Mouse (Mus musculus): Measurements from ENCODE around the gene Platr25. TPM values are rescaled to one million over a fixed set of nuclear protein-coding genes. Genes with fewer than 3 reads are reported as not detected.

Gene Platr25
- 2.9 TPM for polyA plus RNA-seq (2014; fragmentation: Illumina TruSeq; extraction: RNeasy Lipid Tissue Mini Kit (QIAGEN cat#74804); ENCODE audit: low read depth, low replicate concordance)

GRCm38 (mm10) chr13:62760432-62761415 lies at the start of gene Platr25:
TSS of gene Platr25 (minus strand) at chr13:62760709.

DNA sequence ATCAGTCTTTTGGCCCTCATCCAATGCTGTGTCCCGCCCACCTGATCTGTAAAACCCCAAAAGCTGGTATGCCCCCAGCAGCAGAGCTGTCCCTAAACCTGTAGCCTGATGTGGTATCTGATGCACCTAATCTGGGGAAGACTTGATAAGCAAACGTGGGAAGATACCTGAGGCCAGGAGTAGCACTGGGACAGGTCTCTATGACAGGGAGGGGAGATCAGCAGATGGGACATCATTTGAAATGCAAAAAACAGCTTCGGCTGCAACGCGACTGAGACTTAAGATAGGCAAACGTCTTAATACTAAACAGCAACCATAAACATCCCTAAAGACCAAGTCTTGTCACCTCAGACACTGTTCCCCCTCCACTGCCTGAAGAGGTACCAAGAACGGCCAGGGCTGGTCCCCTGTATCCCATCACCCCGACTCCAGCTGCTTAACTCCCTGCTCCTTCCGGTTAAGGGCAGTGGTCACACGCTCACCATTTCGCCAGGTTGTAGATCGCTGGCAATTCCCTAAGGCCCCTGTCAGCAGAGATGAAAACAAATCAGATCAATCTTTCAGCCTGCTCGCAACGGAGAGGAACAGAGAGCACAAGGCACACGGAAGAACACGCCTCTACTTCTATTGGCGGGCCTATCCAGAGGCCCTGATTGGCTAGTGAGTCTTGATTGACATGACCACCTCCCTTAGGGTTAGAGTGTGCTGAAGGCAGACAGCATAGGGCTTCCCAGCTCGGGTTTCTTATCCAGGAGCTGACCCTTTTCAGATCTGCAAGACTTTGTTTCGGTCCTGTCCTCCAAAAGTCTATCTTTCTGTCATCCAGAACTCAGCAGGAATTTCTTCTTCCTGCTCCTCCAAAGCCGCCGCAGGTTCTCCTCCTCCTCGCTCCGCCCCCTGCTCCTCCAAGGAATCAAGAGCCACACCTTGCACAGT lies 25.0 kb upstream of the Platr25 start, which contains the start of gene Gm5141:
TSS of gene Gm5141 (minus strand) at position 610 of the 936 bp plus-strand sequence.

GRCm38 (mm10) chr13:62623577-62624276 lies 136.8 kb downstream of the Platr25 start, which contains the start of gene 6720489N17Rik:
TSS of gene 6720489N17Rik (minus strand) at chr13:62624182.

Other genes with a start within 250 kb of the Platr25 start
- 7.9 TPM for gene Zfp935, start 202.2 kb downstream of the Platr25 start, polyA plus RNA-seq (2014; fragmentation: Illumina TruSeq; extraction: RNeasy Lipid Tissue Mini Kit (QIAGEN cat#74804); ENCODE audit: low read depth, low replicate concordance)
- 2.1 TPM for gene Zfp934, start 189.5 kb downstream of the Platr25 start, polyA plus RNA-seq (2014; fragmentation: Illumina TruSeq; extraction: RNeasy Lipid Tissue Mini Kit (QIAGEN cat#74804); ENCODE audit: low read depth, low replicate concordance)
- gene 6720489N17Rik, start 136.5 kb downstream of the Platr25 start, polyA plus RNA-seq (2014; fragmentation: Illumina TruSeq; extraction: RNeasy Lipid Tissue Mini Kit (QIAGEN cat#74804); ENCODE audit: low read depth, low replicate concordance): 0.82 TPM
- 0.87 TPM for gene Gm5141, start 25.1 kb upstream of the Platr25 start, polyA plus RNA-seq (2014; fragmentation: Illumina TruSeq; extraction: RNeasy Lipid Tissue Mini Kit (QIAGEN cat#74804); ENCODE audit: low read depth, low replicate concordance)
- not detected for gene Fbp2, start 97.7 kb upstream of the Platr25 start, polyA plus RNA-seq (2014; fragmentation: Illumina TruSeq; extraction: RNeasy Lipid Tissue Mini Kit (QIAGEN cat#74804); ENCODE audit: low read depth, low replicate concordance)
- 612 TPM for gene Fbp1, start 127.6 kb upstream of the Platr25 start, polyA plus RNA-seq (2014; fragmentation: Illumina TruSeq; extraction: RNeasy Lipid Tissue Mini Kit (QIAGEN cat#74804); ENCODE audit: low read depth, low replicate concordance)
- 16.3 TPM for gene 2010111I01Rik, start 204.2 kb upstream of the Platr25 start, polyA plus RNA-seq (2014; fragmentation: Illumina TruSeq; extraction: RNeasy Lipid Tissue Mini Kit (QIAGEN cat#74804); ENCODE audit: low read depth, low replicate concordance)